Mouse (Mus musculus): ENCODE data around the gene Pcgf6. TPM values are rescaled to one million over a fixed set of nuclear protein-coding genes. Genes with fewer than 3 reads are reported as not detected.
"Not testable (repeated sequence)": the region's sequence is repeated elsewhere in the genome, so short reads cannot be mapped to it uniquely, and the experiment has no call there.

Gene Pcgf6
- polyA plus RNA-seq, 1 experiment = 8.5 TPM

- DNase-seq (ENCODE audit: low read depth) = no peak
These were observed 24.2 kb downstream of the Pcgf6 start for GRCm38 (mm10) chr19:47026513-47026912.

- no peak for DNase-seq (ENCODE audit: low read depth)
These were observed 25.8 kb downstream of the Pcgf6 start for GRCm38 (mm10) chr19:47024954-47025353.

GRCm38 (mm10) chr19:47023546-47023945 lies 27.2 kb downstream of the Pcgf6 start:
- DNase-seq (ENCODE audit: low read depth) = no peak

GRCm38 (mm10) chr19:47022709-47023108 lies 28.0 kb downstream of the Pcgf6 start:
- DNase-seq (ENCODE audit: low read depth) = no peak

GRCm38 (mm10) chr19:47019326-47019725 lies 31.4 kb downstream of the Pcgf6 start:
- no peak for DNase-seq (ENCODE audit: low read depth)

GRCm38 (mm10) chr19:47018330-47018729 lies 32.4 kb downstream of the Pcgf6 start:
- no peak for DNase-seq (ENCODE audit: low read depth)

GRCm38 (mm10) chr19:47017831-47018230 lies 32.9 kb downstream of the Pcgf6 start:
- DNase-seq (ENCODE audit: low read depth) = no peak

- no peak for DNase-seq (ENCODE audit: low read depth)
These were observed 34.2 kb downstream of the Pcgf6 start for GRCm38 (mm10) chr19:47016487-47016886.

GRCm38 (mm10) chr19:47015965-47016364 lies 34.7 kb downstream of the Pcgf6 start:
- DNase-seq (ENCODE audit: low read depth) = no peak

- DNase-seq (ENCODE audit: low read depth) = no peak
These were observed 35.3 kb downstream of the Pcgf6 start for GRCm38 (mm10) chr19:47015396-47015795.

GRCm38 (mm10) chr19:47014447-47015381 lies 36.0 kb downstream of the Pcgf6 start, which contains the start of the genes Ina and Nt5c2:
Gene Ina, plus strand, starts transcription at chr19:47014698.
Gene Nt5c2, minus strand, starts transcription at chr19:47015153.
- no peak for DNase-seq (ENCODE audit: low read depth)

GRCm38 (mm10) chr19:47014159-47014446 lies 36.6 kb downstream of the Pcgf6 start:
- no peak for DNase-seq (ENCODE audit: low read depth)

GRCm38 (mm10) chr19:47013340-47014158 lies 37.2 kb downstream of the Pcgf6 start:
- no peak for DNase-seq (ENCODE audit: low read depth)

- DNase-seq (ENCODE audit: low read depth) = no peak
These were observed 38.1 kb downstream of the Pcgf6 start for GRCm38 (mm10) chr19:47012521-47013130.

GRCm38 (mm10) chr19:47009943-47010342 lies 40.8 kb downstream of the Pcgf6 start:
- no peak for DNase-seq (ENCODE audit: low read depth)

- no peak for DNase-seq (ENCODE audit: low read depth)
These were observed 41.3 kb downstream of the Pcgf6 start for GRCm38 (mm10) chr19:47009420-47009819.

GRCm38 (mm10) chr19:47006321-47006720 lies 44.4 kb downstream of the Pcgf6 start:
- no peak for DNase-seq (ENCODE audit: low read depth)

- no peak for DNase-seq (ENCODE audit: low read depth)
These were observed 44.8 kb downstream of the Pcgf6 start for GRCm38 (mm10) chr19:47005873-47006272.

GRCm38 (mm10) chr19:47003742-47004511 lies 46.8 kb downstream of the Pcgf6 start:
- DNase-seq (ENCODE audit: low read depth) = no peak

GRCm38 (mm10) chr19:47000357-47000756 lies 50.3 kb downstream of the Pcgf6 start:
- not testable (repeated sequence) for DNase-seq (ENCODE audit: low read depth)

- DNase-seq (ENCODE audit: low read depth) = no peak
These were observed 51.0 kb downstream of the Pcgf6 start for GRCm38 (mm10) chr19:46999753-47000152.

All from gonadal fat pad, adult 2 months (tissue).